Mouse (Mus musculus) ZHBTc4 (cell line): Measurements from ENCODE around the gene Syndig1l.

ENCODE experiments used
- DNase-seq: peaks from one replicate; pipeline ENCODE4 v3.0.0-alpha.2; 2011; ENCODE audit warnings: low read depth, low spot score

Syndig1l gene

DNA sequence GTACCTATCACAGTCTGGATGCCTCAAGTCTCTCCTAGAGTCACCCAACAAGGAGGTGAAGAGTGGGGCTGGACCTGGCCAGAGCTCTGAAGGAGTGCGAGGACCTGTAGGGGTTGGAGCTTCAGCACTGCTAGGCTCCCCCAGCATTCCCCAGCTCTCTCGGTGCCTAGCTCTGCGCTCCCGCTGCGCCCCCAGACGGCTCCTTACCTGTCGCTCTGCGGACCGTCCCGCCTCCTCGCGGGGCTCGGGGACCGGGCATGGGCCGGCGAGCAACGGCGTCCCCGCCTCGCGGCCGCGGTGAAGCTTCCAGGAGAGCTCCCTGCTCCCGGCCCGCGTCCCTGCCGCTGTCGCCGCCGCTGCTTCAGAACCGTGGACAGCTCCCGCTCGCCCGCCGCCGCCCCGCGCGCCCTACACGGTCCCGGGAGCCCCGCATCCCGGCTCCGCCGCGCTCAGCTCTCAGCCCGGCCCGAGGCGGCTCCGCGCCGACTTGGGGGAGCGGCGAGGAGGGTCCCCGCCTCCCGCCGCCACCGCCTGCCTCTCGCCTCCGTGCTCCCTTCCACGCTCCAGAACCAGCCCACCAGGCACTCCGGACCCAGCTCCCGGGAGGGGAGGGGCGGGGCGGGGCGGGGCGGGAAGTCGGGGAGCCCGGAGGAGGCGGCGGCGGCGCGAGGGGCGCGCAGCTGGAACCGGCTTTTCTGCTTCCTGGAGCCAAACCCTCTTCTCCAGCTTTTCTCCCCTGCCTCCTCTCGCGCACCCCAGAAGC, at the start of gene Syndig1l:
Gene Syndig1l (minus strand): TSS at position 513 of the 763 bp plus-strand sequence.
- peak; percentile 77 for DNase-seq

DNA sequence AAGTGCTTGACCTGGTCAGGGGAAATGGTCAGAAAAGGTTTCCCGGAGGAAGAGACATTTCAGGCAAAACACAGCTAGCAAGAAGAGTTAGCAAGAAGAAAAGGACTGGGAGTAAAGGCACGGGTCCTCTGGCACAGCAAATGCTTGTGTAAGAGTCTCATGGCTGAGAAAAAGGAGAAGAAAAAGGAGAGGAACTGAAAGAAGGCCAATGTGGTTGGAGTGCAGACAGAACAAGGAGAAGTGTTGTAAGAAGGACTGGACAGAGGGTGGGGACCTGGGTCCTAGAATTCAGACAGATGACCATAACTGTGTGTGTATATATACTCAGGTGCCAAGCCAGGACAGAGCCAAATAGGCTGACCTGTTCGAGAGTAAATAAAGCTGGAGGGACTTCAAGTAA, 49.5 kb upstream of the Syndig1l start:
- DNase-seq: no peak

DNA sequence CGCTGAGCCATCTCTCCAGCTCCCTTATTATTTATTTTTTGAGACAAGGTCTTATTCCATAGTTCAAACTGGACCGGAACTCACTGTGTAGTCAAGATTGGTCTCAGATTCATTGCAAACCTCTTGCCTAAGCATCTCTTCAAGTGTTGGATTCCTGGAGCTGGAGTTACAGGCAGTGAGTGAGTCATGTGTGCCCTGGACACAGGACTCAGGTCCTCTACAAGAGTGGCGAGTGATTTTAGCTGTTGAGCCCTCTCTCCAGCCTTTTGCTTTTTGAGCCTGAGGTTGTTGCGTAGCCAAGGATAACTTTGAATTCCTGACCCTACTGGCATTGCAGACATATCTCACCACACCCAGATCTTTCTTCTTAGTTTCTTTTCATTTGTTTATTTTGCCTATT, 47.1 kb upstream of the Syndig1l start:
- no peak for DNase-seq

GRCm38 (mm10) chr12:84743496-84743895, 44.9 kb upstream of the Syndig1l start:
- DNase-seq: no peak

GRCm38 (mm10) chr12:84733366-84733765, 34.7 kb upstream of the Syndig1l start:
- no peak for DNase-seq

DNA sequence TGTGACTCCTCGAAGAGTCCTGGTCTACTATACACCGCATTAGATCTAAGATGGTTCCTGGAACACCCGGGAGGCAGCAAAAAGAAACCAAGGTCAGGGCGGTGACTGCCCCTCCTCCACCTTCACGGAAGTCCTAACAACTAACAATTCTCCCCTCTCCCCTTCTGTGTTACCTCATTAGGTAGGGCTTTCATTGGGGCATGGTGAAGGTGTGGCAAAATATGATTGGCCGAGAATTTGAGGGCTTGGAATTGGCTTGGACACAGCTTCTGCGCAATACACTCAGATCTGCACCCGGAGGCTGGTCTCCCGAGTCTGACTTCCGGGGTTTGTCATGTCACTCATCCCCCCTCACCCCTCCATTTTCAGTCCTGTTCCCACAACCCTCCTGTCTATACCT, 29.8 kb upstream of the Syndig1l start:
- DNase-seq: peak; percentile 80

GRCm38 (mm10) chr12:84727434-84727833, 28.8 kb upstream of the Syndig1l start:
- DNase-seq: no peak

- DNase-seq: no peak
Measured at GRCm38 (mm10) chr12:84726986-84727385, 28.4 kb upstream of the Syndig1l start.

- DNase-seq: no peak
Measured at GRCm38 (mm10) chr12:84726391-84726790, 27.8 kb upstream of the Syndig1l start.

DNA sequence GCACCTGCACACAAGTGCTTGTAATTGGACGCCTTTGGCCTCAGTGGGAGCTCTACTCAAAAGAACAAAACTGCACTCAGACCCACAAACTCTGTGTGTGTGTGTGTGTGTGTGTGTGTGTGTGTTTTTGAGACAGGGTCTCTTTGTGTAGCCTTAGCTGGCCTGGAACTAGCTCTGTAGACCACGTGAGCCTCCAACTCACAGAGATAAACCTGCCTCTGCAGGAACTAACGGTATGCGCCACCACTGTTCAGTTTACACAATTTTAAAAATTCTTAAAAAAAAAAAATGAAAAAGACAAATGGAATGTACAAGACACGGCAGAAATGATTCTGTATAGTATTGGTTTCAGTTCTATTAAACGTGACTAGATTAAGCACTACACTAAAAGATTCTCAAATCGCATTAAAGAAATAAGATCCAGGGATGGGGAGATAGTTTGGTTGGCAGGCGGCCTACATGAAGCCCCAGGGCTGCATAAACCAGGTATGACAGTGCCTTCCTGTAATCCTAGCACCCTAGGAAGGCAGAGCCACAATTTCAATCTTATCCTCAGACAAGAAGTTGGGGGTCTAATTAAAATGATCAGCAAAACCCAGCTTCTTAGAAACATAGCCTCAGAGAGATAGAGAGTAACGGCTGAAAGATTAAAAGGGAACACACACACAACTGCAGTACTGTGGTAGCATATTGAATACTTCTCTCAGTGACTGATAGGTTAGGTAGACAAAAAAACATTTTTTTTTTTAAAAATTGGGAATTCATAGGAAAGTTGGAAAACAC, 20.0 kb upstream of the Syndig1l start:
- DNase-seq: no peak

DNA sequence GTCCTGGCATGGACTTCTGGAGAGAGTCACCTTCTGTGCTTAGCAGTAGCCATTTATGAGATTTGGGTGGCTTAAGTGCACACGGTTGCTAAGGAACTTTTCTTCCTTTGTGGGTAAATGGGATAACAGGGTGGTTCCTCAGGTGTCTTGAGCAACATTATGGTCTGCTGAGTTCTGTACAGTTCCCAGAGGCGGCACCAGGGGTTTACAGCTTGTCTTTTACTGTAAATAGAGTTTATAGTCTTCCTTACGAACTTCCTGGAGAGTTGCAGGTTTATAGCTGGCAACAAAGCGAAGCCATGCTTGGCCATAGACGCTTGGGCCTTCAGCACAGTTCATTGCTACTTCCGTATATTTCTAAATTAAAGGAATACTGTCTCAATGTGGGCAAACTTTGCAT, 15.9 kb upstream of the Syndig1l start:
- no peak for DNase-seq

- peak; percentile 33 for DNase-seq
Measured at GRCm38 (mm10) chr12:84709842-84710439, 11.3 kb upstream of the Syndig1l start.

- DNase-seq: no peak
Measured at GRCm38 (mm10) chr12:84707804-84708203, 9.2 kb upstream of the Syndig1l start.

GRCm38 (mm10) chr12:84706886-84707285, 8.3 kb upstream of the Syndig1l start:
- DNase-seq: no peak

DNA sequence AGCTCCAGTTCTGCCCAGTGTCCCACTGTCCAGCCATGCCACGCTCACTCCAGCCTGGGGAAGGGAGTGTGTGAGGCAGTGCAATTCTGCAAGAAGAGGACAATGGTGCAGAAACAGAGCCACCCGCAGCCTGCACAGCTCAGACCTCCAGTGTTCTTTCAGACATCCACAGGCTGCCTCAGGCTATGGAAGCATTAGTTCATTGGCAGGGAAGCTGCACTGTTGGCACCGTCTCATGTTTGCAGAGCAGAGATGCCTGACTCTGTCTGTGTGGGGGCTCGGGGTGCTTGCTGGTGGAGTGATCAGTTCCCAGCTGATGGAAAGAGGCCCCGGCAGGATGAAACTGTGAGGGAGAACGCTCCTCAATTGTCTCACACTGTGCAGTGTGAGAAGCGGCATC, 4.0 kb upstream of the Syndig1l start:
- no peak for DNase-seq

- DNase-seq: no peak
Measured at GRCm38 (mm10) chr12:84692141-84692540, 6.5 kb downstream of the Syndig1l start.

GRCm38 (mm10) chr12:84691347-84691746, 7.3 kb downstream of the Syndig1l start:
- DNase-seq: no peak

GRCm38 (mm10) chr12:84689051-84689450, 9.6 kb downstream of the Syndig1l start:
- DNase-seq: no peak

- DNase-seq: no peak
Measured at GRCm38 (mm10) chr12:84687531-84687930, 11.1 kb downstream of the Syndig1l start.

DNA sequence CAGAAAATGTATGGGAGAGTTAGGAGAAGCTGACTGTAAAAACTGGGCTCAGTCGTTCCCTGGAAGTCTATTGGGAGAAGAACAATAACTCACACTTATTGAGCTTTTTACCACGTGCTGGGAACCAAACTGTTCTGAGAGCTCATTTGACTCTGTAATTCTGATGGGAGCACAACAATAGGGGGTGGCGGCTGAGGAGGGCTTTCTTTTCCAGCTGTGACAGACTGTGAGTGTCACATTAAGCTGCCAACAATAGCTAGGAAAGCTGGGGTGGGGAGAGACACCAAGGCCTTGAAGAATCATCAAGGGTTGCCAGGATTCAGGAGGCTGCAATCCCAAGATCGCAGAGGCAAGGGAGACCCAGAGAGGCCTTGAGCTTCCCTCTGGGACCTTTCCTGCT, 12.5 kb downstream of the Syndig1l start:
- peak; percentile 62 for DNase-seq

GRCm38 (mm10) chr12:84684569-84684968, 14.1 kb downstream of the Syndig1l start:
- DNase-seq: no peak

GRCm38 (mm10) chr12:84676011-84676410, 22.6 kb downstream of the Syndig1l start:
- DNase-seq: no peak
